Mouse (Mus musculus) lung, adult 18-20 months (tissue): ENCODE measurements around the gene Qdpr.
"Not testable (repeated sequence)": the region's sequence is repeated elsewhere in the genome, so short reads cannot be mapped to it uniquely, and the experiment has no call there.

Source experiments
- DNase-seq, 2 experiments: peaks; one replicate each; pipeline ENCODE4 v3.0.0; 2022; ENCODE audit warnings: mixed read lengths in 2 of 2

Gene Qdpr

DNA sequence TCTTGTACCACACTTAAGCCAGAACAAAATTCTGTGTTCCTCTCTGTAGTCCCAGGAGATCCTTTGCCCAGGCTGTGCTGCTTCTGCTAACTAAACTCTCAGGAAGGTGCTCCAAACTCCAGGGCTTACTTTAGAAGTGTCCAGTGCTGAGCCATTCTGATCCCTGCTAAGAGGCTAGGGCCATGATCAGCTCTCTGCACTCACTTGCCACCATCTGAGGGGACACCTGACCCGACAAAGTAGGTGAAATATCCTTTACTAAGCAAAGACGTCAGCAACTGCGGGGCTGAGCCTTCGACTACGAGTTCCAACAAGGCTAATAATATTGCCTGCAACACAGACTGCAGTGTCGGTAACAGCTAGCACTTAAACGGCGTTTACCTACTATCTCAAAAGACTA is 830 bp downstream of the Qdpr start:
- no peak for DNase-seq

DNA sequence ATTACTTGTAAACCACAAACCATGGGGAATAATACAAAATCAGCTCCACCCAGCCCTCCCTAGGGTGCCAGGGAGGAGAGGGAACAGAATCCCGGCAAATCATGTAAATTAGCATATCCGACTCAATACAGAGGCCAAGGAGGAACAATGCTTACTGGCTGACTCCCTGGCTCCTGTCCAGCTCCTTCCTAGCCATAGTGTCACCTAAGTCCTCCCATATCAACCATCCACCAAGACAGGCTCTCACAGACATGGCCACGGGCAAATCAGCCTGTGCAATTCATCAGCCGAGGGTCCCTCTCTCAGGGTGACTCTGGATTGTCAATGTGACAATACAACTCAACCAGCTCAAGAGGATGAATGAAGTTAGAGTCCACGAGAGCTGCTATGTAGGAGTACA is 1.4 kb downstream of the Qdpr start:
- peak in 1 of 2 experiments; percentile 6 for DNase-seq

DNA sequence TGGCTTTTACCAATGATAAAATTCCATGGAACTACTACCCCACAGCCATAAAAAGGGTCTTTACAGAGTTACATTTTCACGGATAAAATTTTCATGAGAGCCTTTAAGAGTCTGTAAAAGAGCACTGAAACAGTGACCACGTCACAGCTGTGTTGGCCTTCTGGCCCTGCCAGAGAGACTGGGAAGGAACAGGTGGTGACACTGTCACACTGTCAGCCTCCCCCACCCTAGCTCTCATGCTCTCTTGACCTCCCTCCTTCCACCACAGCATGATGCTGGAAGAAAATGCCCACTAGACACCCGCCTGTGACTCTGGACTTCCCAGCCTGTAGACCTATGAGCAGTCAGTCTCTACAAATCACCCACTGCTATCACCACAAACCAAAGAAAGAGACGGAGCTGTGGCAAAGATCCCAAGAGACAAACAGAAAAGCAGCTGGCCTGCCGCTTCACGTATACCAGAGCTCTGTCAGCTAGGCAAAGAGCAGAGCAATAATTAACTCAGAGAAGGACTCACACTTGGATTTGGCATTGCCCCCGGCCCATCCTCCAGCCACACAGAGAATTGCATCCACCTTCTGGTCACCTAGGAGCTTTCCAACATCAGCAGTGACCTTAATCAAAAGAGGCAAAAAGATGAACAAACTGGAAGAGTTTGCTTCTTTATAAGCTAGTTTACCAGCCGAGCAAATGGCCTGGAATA is 5.8 kb downstream of the Qdpr start:
- no peak for DNase-seq

DNA sequence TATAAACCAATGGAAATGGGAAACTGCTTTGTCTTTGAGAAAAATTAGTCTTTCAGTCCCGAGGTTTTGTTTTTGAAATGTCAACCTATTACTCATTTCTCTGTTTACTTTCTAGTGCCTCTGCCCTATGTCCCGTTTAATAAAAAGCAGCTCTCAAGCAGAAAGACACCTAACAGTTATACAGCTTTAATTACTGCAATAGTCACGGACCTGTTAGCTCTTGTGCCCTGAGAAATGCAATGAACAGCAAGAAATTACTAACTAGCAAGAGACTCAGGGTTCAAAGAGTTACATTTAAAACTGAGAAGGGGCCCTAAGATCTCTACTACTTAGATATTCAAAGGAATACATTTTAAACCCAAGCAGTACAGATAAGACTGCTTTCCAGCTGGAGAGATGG is 8.3 kb downstream of the Qdpr start:
- DNase-seq: no peak

DNA sequence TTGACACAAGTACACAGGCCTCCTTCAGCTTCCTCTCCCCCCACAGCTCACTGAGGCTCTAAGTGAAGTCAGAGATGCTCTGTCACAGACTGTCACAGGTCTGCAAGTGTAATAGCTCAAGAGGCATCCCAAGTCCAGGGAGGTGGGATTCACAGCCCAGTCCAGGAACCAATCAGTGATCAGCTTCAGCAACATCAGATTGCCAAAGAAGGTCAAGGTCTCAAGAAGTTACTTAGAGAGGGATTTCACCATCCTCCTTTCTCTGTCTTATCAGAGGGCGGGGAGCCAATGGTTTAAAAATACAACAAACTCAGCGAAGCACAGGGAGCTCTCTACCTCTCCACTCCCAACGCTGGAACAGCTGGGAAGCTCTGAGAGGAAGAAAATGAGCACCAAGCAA is 8.9 kb downstream of the Qdpr start:
- DNase-seq: no peak

DNA sequence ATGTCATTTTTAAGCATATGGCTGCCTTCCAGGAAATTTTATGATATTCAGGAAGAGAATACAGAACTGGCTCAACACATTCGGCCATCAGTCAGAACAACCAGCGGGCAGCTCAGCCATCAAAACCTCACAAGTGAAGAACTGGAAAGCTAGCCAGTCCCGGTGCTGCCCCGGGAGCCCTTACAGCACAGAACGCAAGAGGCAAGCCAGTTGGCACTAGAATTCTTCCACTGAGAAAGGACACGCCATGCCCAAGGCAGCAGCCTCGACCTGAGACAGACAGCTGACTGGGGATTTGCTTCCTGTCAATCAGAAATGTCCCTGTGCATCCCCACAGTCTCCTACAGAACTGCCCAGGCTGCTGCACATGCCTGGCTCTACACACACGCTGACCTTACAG is 11.7 kb downstream of the Qdpr start:
- no peak for DNase-seq

DNA sequence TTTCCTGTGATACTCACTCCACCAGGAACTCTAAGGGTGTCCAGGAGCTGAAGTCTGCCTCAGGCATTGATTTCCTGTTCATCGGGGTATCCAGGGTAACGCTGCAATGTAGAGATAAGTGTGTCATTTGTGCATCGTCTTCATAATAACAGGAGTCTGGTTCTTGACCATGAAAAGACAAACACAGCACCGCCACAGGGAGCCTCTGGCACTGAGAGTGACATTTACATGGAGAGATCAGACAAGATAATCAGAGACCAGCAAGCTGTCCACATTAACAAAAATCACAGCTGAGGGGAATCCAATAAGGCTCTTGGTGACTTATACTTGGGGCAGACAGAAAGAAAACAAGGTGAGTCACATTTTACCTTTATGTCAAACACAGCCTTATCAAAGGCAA is 12.2 kb downstream of the Qdpr start:
- no peak for DNase-seq

DNA sequence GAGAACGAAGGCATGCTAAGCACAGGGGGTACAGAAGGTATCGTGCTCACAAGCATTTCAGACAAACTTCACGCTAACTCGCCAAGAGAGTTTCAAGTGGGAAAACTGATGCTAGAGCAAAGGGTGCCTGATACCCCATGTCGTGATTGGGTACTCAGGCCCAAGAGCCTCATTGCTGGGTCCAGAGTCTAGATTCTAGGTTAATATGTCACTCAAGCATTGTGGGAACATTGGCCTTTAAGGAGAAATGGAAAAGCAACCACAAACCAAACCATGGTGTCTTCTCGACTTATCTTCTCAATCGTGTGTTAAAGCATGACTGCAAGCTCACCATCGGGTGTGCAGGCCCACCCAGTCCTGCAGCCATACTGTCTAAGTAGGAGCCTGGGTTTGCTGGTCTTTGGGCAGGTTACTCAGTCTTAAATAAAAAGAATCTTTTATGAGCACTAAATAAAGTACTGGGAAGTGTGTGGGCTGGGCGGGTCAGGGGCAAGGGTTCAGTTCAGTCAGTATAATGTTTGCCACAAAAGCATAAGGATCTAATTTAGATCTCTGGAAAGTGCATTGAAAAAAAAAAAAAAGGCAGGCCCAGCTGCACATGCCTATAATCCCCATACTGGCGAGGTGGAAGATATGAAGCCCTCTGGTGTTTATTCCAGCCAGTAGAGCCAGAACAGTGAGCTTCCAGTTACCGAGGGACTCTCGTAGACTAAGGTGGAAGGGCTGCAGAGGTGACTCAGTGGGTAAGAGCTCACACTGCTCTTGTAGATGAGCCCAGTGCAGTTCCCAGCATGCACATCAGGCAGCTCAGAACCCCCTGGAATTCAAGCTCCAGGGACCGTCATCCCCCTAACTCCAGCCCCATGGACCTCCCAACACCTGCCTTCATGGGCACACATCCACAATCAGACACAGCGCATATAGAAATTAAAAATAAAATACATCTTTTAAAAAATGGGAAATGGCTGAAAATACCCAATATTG is 13.8 kb downstream of the Qdpr start:
- no peak for DNase-seq

DNA sequence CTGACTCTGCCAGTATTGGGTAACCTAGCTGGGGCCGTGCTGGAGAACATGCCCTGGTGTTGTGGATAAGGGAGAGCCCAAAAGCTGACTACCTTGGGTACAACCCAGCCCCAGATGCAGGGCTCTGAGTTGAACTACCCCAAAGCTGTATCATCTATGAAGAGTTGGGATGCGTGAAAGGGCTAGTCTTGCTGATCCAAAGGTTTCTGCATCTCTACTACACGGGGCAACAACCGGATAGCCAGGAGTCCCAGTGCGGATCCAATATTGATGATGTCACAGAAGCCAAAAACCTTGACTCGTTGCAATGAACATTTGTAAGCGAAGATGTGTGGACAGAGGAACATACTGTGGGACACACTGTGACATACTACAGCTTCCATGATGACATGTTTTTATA is 22.1 kb downstream of the Qdpr start:
- DNase-seq: no peak

DNA sequence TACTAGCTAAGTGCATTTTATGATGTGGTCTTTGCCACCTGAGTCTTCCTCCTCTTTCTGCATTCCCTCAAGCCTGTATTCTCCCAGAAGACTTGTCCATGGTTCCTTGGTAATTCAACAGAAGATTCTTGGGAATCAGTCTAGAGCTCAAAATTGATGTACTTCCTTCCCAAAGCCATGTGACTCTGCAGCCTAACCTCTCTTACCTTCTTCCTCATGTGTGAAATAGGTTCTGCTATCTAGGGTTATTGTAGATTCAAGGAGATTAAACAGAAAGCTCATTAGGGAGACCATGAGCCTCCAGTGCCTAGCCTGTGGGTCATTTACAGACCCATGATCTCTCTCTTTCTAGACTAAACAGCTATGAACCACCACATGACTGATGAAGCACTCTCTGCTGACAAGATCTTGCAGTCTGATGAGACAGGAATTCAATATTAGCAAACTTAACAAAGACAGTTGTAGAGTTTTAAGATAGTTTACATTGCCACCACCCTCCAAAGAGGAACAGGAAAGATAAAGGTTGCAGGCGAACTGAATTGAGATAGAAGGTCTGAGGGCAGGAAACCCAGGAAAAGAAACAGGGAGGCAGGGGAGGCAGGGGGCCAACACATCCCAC is 23.5 kb downstream of the Qdpr start:
- no peak for DNase-seq

DNA sequence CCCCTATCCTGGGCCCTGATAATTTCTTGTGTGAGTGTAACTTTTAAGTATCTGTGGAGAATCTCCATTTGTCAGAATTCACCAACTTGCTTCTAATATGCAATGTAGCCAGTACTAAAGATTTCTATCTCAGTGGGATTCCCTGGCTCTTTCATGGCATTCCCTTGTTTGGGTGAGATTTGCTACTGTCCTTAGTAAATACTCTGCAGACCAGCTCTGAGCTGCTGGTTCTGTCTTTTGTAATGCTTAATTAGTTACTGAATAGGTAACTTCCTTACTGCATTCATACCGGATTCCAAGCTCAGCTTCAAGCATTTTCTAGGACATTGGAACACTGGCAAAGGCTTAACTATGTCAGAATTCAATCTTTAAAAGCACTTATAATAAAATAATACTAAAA is 24.3 kb downstream of the Qdpr start:
- DNase-seq: not testable (repeated sequence)

DNA sequence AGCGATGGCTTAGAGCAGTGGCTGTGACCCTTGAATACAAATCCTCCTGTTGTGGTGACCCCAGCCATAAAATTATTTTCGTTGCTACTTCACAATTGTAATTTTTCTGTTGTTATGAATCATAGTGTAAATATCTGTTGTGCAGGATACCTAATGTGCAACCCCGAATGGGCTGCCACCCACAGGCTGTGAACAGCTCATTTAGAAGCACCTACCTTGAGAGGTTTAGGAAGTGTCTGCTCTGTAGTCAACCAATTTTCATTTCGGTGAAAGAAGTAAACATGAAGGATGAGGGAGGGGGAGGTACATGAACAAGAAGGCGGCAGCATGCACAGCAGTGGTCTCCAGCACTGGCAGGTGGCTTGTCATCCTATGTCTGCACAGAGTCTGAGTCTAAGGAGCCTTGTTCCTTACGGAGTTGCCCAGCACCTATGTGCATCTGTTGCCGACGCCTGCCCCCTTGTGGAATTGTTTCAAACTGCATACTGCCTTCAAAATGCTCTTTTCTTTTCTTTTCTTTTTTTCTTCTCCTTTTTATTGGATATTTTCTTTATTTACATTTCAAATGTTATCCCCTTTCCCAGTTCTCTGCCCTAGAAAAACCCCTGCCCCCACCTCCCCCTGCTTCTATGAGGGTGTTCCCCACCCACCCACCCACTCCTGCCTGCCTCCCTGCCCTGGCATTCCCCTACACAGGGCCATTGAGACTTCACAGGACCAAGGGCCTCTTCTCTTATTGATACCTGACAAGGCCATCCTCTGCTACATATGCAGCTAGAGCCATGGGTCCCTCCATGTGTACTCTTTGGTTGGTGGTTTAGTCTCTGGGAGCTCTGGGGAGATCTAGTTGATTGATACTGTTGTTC is 25.8 kb downstream of the Qdpr start:
- DNase-seq: peak in 1 of 2 experiments; percentile 9

DNA sequence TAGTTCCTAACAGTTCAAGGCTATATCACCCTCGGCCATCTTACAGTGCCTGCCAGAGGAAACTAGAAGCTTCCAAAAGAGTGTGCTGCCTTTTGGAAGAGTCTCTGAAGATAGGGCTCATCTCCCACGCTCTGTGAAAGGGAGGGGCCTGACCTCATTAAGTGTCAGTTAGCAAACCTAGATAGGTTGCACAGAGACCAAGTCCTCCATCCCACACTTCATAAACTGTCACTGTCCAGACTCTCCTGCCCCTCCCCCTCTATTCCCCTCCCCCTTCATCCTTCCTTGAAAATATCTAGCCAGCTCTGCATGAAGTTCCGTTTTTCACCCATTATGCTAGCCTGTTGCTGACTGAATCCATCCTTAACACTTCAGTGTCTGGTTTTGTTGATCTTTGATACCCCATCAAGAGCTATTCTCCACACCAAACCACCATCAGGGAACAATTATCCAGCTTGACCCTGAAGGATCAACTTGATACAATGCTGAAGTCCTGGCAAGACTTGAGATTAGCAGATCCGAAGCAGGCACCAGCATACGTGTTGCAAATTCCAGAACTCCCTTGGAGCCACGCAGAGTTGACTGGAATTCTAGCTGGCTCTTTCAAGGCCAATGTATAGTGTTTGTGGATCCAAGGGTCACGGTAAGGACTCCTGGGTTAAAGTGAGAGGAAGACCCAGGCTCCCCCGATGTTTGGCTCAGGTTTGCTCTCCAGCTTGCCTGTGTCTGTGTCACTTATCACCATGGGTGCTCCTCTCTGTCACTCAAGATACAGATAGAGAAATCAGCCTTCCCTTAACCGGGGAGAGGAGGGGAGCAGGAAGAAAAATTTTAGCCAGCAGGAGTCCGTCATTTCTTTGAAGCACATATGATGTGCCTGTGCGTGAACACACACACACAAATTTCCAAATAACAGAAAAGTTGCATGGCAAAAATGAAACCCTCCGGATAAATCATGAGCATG is 27.9 kb downstream of the Qdpr start:
- DNase-seq: no peak

DNA sequence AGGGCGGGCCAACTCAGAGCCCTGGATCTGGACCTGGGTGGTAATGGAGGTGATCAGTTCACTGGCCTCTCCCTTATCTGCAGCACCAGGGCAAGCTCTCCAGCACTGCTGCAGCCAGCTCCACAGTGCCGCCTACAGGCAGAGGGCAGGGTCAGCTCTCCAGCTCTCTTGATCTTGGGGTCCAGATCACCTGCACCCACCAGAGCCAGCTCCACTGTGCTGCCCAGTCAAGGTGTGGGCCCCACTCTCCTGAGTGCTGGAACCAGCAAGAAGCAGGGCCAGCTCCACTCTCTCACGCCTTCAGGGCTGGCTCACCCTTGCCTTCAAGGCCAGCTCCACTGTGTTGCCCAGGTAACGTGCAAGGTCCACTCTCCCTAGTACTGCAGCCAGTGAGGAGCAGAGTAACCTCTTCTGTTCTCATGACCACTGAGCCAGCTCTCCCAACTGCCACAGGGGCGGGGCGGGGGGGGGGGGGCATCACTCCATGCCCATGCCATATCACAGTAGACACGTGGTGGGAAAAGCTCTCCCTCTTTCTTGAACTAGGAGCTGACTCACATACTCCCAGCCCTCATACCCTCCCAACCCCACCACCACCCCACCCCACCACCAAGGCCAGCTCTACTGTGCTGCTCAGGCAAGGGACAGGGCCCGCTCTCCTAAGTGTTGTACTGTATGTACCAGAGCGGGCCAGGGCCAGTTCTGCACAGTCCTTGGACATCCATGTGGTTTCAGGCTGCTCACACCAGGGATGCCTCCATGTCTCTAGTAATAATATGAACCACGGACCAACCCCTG is 30.0 kb downstream of the Qdpr start:
- no peak for DNase-seq

DNA sequence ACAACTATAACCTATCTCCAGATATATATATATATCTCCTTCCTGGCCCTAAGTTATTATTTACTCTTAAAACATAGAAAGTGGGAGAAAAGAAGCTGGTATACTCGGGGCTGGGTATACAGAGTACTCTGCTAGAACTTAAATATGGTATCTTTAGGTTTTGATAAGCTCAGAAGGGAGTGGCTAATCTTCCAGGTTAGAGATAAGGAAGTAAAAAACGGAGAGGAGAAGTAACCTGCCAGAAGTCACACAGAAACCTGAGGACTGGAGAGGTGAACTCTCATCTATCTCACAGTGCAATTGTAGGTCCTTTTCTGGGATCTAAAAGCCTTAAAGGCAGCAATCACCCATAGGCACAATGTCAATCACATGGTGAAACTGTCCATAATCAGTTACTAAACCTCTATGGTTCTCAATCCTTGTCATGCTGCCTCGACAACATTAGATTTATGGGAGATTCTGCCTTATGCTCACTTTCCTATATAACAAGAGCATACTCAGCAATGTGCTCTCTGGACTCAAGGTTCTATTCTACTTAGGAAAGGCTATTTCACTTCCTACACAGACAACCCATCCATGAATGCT is 32.1 kb downstream of the Qdpr start:
- DNase-seq: no peak

DNA sequence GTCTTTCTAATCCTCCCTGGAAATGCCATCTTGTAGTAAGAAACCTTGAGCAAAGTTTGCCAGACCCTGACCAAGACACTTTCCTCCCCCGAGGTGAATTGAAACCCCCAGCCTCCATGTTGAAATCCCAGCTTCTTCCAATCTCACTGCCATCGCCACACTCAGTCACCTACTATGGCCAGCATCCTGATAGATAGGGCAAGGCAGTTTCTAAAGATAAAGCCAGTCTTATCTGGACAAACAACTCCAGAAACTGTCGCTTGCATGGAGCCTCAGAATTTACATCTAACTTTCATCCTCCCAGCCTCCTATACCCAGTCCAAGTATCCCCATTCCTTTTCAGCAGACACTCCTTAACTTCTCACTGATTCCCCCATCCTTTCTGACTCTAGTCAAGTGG is 33.6 kb downstream of the Qdpr start:
- no peak for DNase-seq

DNA sequence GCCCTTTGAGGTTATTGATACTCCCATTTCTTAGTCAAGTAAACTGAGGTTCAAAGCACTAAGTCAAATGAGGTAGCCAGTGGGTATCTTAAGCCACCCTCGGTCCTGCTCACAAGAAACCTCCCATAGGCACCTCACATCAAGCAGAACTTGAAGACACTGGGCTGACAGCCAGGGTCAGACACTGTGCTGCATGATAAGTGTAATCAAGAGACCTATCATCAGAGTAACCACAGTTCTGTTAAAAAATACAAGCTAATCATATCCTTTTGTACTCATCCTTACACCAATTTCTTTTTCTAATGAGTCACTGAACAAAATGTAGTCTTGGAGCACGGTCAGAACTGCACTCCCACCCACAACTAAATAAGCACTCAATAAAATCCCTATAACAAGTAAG is 43.9 kb downstream of the Qdpr start:
- no peak for DNase-seq

DNA sequence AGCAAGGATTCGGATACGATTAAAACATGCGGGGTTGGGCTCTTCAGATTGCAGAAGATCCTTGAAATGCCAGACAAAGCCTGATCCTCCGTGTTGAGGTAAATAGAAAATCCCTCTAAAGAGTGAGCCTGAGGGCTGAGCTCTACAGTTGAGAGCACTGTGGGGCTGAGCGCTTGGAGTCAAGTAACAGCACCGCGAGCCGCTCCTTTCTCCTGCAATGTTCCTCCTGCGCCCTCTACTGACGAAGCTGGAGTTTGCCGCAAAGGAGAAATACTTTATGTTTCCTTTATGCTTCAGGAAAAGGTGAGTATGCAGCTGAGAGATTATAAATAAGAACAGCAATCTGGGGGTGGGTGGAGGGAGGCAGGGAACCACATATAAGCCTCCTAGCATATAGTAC is 47.4 kb downstream of the Qdpr start:
- DNase-seq: peak; percentile 48 to 50

DNA sequence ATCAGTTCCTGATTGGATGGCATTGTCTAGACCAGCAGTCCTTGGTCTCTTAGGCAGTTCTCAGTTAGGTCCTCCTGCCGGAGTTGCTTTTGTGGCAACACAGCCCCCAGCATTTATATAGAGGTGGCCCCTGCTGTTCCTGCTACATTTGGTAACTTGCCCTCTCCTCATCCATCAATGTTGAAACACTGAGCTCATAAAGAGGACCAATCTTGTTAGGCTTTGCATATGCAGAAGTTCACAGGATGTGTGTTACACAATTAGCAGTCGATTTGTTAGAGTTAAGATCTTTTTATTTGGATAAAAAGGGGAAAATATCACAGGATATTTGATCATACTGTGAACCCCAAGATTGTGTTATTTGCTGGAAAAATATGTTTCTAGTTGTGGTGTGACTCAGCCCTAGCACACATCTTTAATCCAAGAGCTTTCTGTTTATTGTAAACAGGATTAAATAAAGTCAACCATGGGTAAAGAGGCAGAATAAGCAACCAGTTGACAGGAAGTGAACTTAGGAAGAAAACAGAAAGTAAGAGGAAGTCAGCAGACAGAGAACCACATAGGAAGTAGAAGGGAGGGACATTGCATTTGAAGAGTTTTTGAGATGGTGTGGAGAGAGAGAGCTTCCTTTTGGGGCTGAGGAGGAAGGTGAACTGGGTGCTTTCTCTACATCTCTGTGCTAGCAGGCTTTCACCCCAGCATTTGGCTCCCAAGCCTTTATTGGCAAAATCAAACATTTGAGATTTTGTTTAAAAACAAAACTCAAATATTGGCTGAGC is 65.8 kb downstream of the Qdpr start:
- no peak for DNase-seq
